Mouse (Mus musculus) neural tube, embryonic 14.5 days (tissue): ENCODE results near the gene Scarb1. TPM values are rescaled to one million over a fixed set of nuclear protein-coding genes. Genes with fewer than 3 reads are reported as not detected.
"Not testable (repeated sequence)": the region's sequence is repeated elsewhere in the genome, so short reads cannot be mapped to it uniquely, and the experiment has no call there.

ENCODE experiments used
- ATAC-seq: fragments of 200-750 bp; cut with Nextera tagmentation; 2 replicates; pipeline ENCODE4 v1.8.0; 2017; ENCODE audit warnings: low read depth, mild to moderate bottlenecking, moderate TSS enrichment, moderate library complexity
- H3K27ac ChIP-seq: fragments of 300-500 bp; sonication (generic); 2 replicates; pipeline ENCODE4 v1.5.1; 2014; ENCODE audit warnings: low read depth, mild to moderate bottlenecking, control low read depth, low read length, moderate library complexity, mixed read lengths
- H3K27me3 ChIP-seq: fragments of 300-500 bp; sonication (generic); 2 replicates; pipeline ENCODE4 v1.6.1; 2014; ENCODE audit warnings: low read length; ENCODE audit not compliant: control insufficient read depth, insufficient read depth
- H3K36me3 ChIP-seq: fragments of 300-500 bp; sonication (generic); 2 replicates; pipeline ENCODE4 v1.6.1; 2014; ENCODE audit warnings: low read length, mixed read lengths; ENCODE audit not compliant: control insufficient read depth, insufficient read depth
- H3K4me1 ChIP-seq: fragments of 300-500 bp; sonication (generic); 2 replicates; pipeline ENCODE4 v1.6.1; 2014; ENCODE audit warnings: low read length; ENCODE audit not compliant: control insufficient read depth, insufficient read depth
- H3K4me2 ChIP-seq: fragments of 300-500 bp; sonication (generic); 2 replicates; pipeline ENCODE4 v1.6.1; 2014; ENCODE audit warnings: mild to moderate bottlenecking, low read depth, low read length, control low read depth
- H3K4me3 ChIP-seq: fragments of 300-500 bp; sonication (generic); 2 replicates; pipeline ENCODE4 v1.5.1; 2014; ENCODE audit warnings: low read depth, low read length, control low read depth, mixed read lengths
- H3K9ac ChIP-seq: fragments of 300-500 bp; sonication (generic); replicated peaks from 2 replicates; pipeline ENCODE4 v1.6.1; 2014; ENCODE audit warnings: low read depth, mild to moderate bottlenecking, control low read depth, low read length, mixed read lengths
- H3K9me3 ChIP-seq: fragments of 300-500 bp; sonication (generic); 2 replicates; pipeline ENCODE4 v1.6.1; 2016; ENCODE audit warnings: low read length; ENCODE audit not compliant: control insufficient read depth
- WGBS: fragments of 180-500 bp; shearing (Covaris S2); extraction: QIAGEN DNeasy Blood & Tissue Kit; methylation state at CpG from one replicate; pipeline ENCODE4 v1.1.7; 2014; 5-methylcytosine and 5-hydroxymethylcytosine counted together
- polyA plus RNA-seq: library from polyadenylated mRNA; unstranded; fragments of >200 nt; fragmentation: Nextera tagmentation; extraction: Ambion mirVana; gene quantifications from 2 replicates; pipeline ENCODE4 v1.2.1, GENCODE M21; 2014

The Scarb1 gene
- polyA plus RNA-seq: 33.7 and 36.9 TPM in 2 replicates

- Histone ChIP-seq H3K27me3 (peaks cover 8% of the 10 kb centered on the region; the same call in 1 of the 2 replicates), H3K36me3 (no peaks in the 10 kb centered on the region), H3K27ac (no peak within 1 kb of the TSS), H3K4me3 (peak within 1 kb of the TSS; percentile 64), H3K4me1 (no peaks in the 10 kb centered on the region; the same call in 1 of the 2 replicates), H3K4me2 (peak within 1 kb of the TSS; percentile 73), H3K9me3 (no peaks in the 10 kb centered on the region), H3K9ac (peak within 1 kb of the TSS; percentile 64)
- peak; percentile 83 for ATAC-seq
- whole genome bisulfite sequencing: under 1% methylated on average over 42 of the region's 42 CpGs
These were observed at the start of gene Scarb1 for GRCm38 (mm10) chr5:125340547-125341262. Gene Scarb1, minus strand, starts transcription at chr5:125341094.

- H3K9ac ChIP-seq: peak within 1 kb of the TSS; percentile 95
- peak within 1 kb of the TSS; percentile 99 for H3K4me2 ChIP-seq
- peaks cover 8% of the 10 kb centered on the region for H3K36me3 ChIP-seq
- H3K9me3 ChIP-seq: no peaks in the 10 kb centered on the region
- H3K4me1 ChIP-seq: peaks cover 32% of the 10 kb centered on the region
- peak within 1 kb of the TSS; percentile 100 for H3K4me3 ChIP-seq
- H3K27ac ChIP-seq: peak within 1 kb of the TSS; percentile 98
- ATAC-seq: peak; percentile 70
- H3K27me3 ChIP-seq: no peaks in the 10 kb centered on the region
- under 1% methylated on average over 61 of the region's 69 CpGs for WGBS
These were observed 48.9 kb upstream of the Scarb1 start, which contains the start of gene Ubc for GRCm38 (mm10) chr5:125389579-125390441. Gene Ubc, minus strand, starts transcription at chr5:125390202.

- H3K27me3 ChIP-seq: no peaks in the 10 kb centered on the region
These were observed 48.3 kb upstream of the Scarb1 start, which contains the start of gene Gm10382 for GRCm38 (mm10) chr5:125389131-125389578. Gene Gm10382, plus strand, starts transcription at chr5:125389322.

GRCm38 (mm10) chr5:125388358-125389092 is 47.6 kb upstream of the Scarb1 start:
- H3K4me2 ChIP-seq: peak overlapping the region; percentile 99
- no peak overlapping the region for H3K27ac ChIP-seq
- ATAC-seq: no peak
- peaks cover 22% of the 10 kb centered on the region for H3K4me1 ChIP-seq
- 28% methylated on average over 13 of the region's 13 CpGs for WGBS
- no peaks in the 10 kb centered on the region for H3K9me3 ChIP-seq
- H3K36me3 ChIP-seq: peaks cover 11% of the 10 kb centered on the region
- H3K27me3 ChIP-seq: no peaks in the 10 kb centered on the region
- peak overlapping the region; percentile 100 for H3K4me3 ChIP-seq
- H3K9ac ChIP-seq: peak overlapping the region; percentile 95

More at GRCm38 (mm10) chr5:125389131-125389578, 48.3 kb upstream of the Scarb1 start, which contains the start of gene Gm10382:
- peak; percentile 12 for ATAC-seq
- Histone ChIP-seq H3K4me1 (peaks cover 27% of the 10 kb centered on the region), H3K4me3 (peak within 1 kb of the TSS; percentile 100), H3K27ac (peak within 1 kb of the TSS; percentile 98), H3K9ac (peak within 1 kb of the TSS; percentile 95), H3K9me3 (no peaks in the 10 kb centered on the region), H3K36me3 (peaks cover 11% of the 10 kb centered on the region), H3K4me2 (peak within 1 kb of the TSS; percentile 99)
- under 1% methylated on average over 41 of the region's 41 CpGs for WGBS

GRCm38 (mm10) chr5:125387295-125387694 is 46.4 kb upstream of the Scarb1 start:
- not testable (repeated sequence) for H3K9ac ChIP-seq, H3K27me3 ChIP-seq, H3K4me3 ChIP-seq, H3K27ac ChIP-seq, H3K4me2 ChIP-seq, ATAC-seq, H3K9me3 ChIP-seq
- peaks cover 17% of the 10 kb centered on the region for H3K4me1 ChIP-seq
- peaks cover 11% of the 10 kb centered on the region for H3K36me3 ChIP-seq
- 95% methylated on average over 4 of the region's 6 CpGs for WGBS

- 82% methylated on average over 8 of the region's 8 CpGs for WGBS
- Histone ChIP-seq H3K36me3 (peaks cover 11% of the 10 kb centered on the region), H3K27ac (no peak overlapping the region), H3K27me3 (no peaks in the 10 kb centered on the region), H3K9ac (no peak overlapping the region), H3K4me3 (no peak overlapping the region), H3K9me3 (no peaks in the 10 kb centered on the region), H3K4me1 (peaks cover 17% of the 10 kb centered on the region), H3K4me2 (peak overlapping the region; percentile 16; the same call in 1 of the 2 replicates)
- no peak for ATAC-seq
These were observed 44.5 kb upstream of the Scarb1 start for GRCm38 (mm10) chr5:125385215-125385940.

GRCm38 (mm10) chr5:125384512-125385214 is 43.8 kb upstream of the Scarb1 start:
- peaks cover 17% of the 10 kb centered on the region for H3K4me1 ChIP-seq
- no peak overlapping the region for H3K9ac ChIP-seq
- no peak overlapping the region for H3K27ac ChIP-seq
- ATAC-seq: no peak
- no peaks in the 10 kb centered on the region for H3K27me3 ChIP-seq
- 86% methylated on average over 2 of the region's 2 CpGs for WGBS
- H3K9me3 ChIP-seq: no peaks in the 10 kb centered on the region
- no peak overlapping the region for H3K4me2 ChIP-seq
- peaks cover 11% of the 10 kb centered on the region for H3K36me3 ChIP-seq
- no peak overlapping the region for H3K4me3 ChIP-seq
